Mouse (Mus musculus) frontal cortex, postnatal 14 days (tissue): ENCODE results near the gene Lrig1.

ENCODE experiments used
- DNase-seq, 2 experiments: peaks; one replicate each; pipeline ENCODE4 v3.0.0; 2022; ENCODE audit warnings: low spot score in 2 of 2

Lrig1 gene

GRCm38 (mm10) chr6:94698509-94699172 is 1.3 kb downstream of the Lrig1 start:
- no peak for DNase-seq

GRCm38 (mm10) chr6:94697423-94697822 is 2.5 kb downstream of the Lrig1 start:
- no peak for DNase-seq

GRCm38 (mm10) chr6:94696182-94697080 is 3.5 kb downstream of the Lrig1 start:
- DNase-seq: no peak

- no peak for DNase-seq
These were observed 4.6 kb downstream of the Lrig1 start for GRCm38 (mm10) chr6:94695121-94695930.

- DNase-seq: no peak
These were observed 5.5 kb downstream of the Lrig1 start for GRCm38 (mm10) chr6:94694481-94694880.

GRCm38 (mm10) chr6:94693091-94693490 is 6.9 kb downstream of the Lrig1 start:
- no peak for DNase-seq

GRCm38 (mm10) chr6:94692003-94692402 is 8.0 kb downstream of the Lrig1 start:
- no peak for DNase-seq

GRCm38 (mm10) chr6:94690247-94690646 is 9.7 kb downstream of the Lrig1 start:
- DNase-seq: no peak

- DNase-seq: no peak
These were observed 11.2 kb downstream of the Lrig1 start for GRCm38 (mm10) chr6:94688722-94689121.

GRCm38 (mm10) chr6:94686048-94686447 is 13.9 kb downstream of the Lrig1 start:
- DNase-seq: no peak

- no peak for DNase-seq
These were observed 14.3 kb downstream of the Lrig1 start for GRCm38 (mm10) chr6:94685611-94686010.

GRCm38 (mm10) chr6:94684844-94685557 is 15.0 kb downstream of the Lrig1 start:
- DNase-seq: no peak

GRCm38 (mm10) chr6:94683701-94684100 is 16.3 kb downstream of the Lrig1 start:
- DNase-seq: no peak

- no peak for DNase-seq
These were observed 17.7 kb downstream of the Lrig1 start for GRCm38 (mm10) chr6:94682270-94682618.

- DNase-seq: no peak
These were observed 18.3 kb downstream of the Lrig1 start for GRCm38 (mm10) chr6:94681446-94682269.

- DNase-seq: no peak
These were observed 19.1 kb downstream of the Lrig1 start for GRCm38 (mm10) chr6:94680760-94681445.

- no peak for DNase-seq
These were observed 20.7 kb downstream of the Lrig1 start for GRCm38 (mm10) chr6:94679249-94679648.

GRCm38 (mm10) chr6:94678377-94679164 is 21.4 kb downstream of the Lrig1 start:
- DNase-seq: no peak

GRCm38 (mm10) chr6:94677448-94677847 is 22.5 kb downstream of the Lrig1 start:
- no peak for DNase-seq
